Mouse (Mus musculus): ENCODE results near the gene Zp2. TPM values are rescaled to one million over a fixed set of nuclear protein-coding genes. Genes with fewer than 3 reads are reported as not detected.
A peak's percentile ranks its signal among the peaks of the same experiment; 100 is the strongest.

Zp2 gene
- total RNA-seq (2014; rRNA removed): not detected in 2 replicates
- polyA plus RNA-seq (2012; rRNA removed): not detected in 2 replicates

DNA sequence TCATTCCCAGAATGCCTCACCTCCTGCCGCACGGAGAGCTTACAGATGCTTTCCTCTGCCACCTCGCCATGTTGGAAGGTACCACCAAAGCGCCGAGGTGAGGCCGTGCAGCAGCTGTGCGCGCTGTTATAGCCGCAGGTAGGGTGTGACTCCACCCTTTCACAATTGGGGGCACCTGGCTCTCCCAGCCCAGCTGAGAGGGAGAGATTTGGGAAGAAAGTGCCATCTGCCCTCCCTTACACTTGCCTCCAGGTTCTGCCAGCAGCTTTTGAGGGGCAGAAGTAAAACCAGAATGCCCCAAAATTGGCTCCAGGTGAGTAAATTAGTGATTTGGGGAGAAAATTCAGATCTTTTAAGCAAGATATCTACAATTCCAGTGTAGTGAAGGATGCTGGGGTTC is at the start of gene Zp2:
Gene Zp2 (minus strand): TSS at position 101 of the 400 bp plus-strand sequence.
- peaks cover 7% of the 10 kb centered on the region for H3K4me1 ChIP-seq (ENCODE audit: control insufficient read depth, insufficient read depth, low read length)
- no peak for DNase-seq (ENCODE audit: extremely low read depth, low read depth, low spot score)
- H3K79me2 ChIP-seq (ENCODE audit: control insufficient read depth, insufficient read depth, low read length): no peaks in the 10 kb centered on the region
- H3K36me3 ChIP-seq (ENCODE audit: control insufficient read depth, insufficient read depth, low read length): no peaks in the 10 kb centered on the region
- H3K27me3 ChIP-seq (ENCODE audit: control insufficient read depth, insufficient read depth, low read length): no peaks in the 10 kb centered on the region
- no peak within 1 kb of the TSS for H3K27ac ChIP-seq (replicated peaks; ENCODE audit: insufficient read depth, low read depth, low read length)
- TF ChIP-seq CTCF (IDR thresholded peaks at IDR 0.05; ENCODE audit: low read depth, low read length): no peak
- no peak for TF ChIP-seq POLR2A (IDR thresholded peaks at IDR 0.05; ENCODE audit: extremely low read depth, insufficient read depth, low read length)
- 77% methylated on average over 9 of the region's 9 CpGs for WGBS
- H3K4me3 ChIP-seq (ENCODE audit: insufficient read depth, low read depth, low read length): no peak within 1 kb of the TSS
- H3K9ac ChIP-seq (ENCODE audit: low read depth, low read length): no peak within 1 kb of the TSS

DNA sequence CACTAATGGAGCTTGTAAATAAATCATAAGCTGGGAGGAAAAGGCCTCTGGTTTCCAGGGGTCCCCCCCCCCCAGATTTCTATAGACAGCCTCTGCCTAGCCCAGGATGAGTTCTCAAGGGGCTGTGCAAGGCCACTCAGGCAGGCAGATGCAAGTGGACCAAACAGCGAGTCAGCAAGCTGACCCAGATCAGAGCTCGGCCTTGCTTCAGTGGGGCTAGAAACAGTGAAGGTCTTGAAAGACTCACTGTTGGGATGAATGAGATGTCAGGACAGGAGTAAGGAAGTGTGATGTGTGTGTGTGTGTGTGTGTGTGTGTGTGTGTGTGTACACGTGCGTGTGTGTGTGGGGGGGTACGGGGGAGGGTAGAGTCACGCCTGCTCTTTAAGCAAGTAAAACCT is 47.7 kb upstream of the Zp2 start:
- no peak overlapping the region for H3K27ac ChIP-seq (replicated peaks; ENCODE audit: insufficient read depth, low read depth, low read length)
- TF ChIP-seq POLR2A (IDR thresholded peaks at IDR 0.05; ENCODE audit: extremely low read depth, insufficient read depth, low read length): no peak
- TF ChIP-seq CTCF (IDR thresholded peaks at IDR 0.05; ENCODE audit: low read depth, low read length): no peak
- H3K27me3 ChIP-seq (ENCODE audit: control insufficient read depth, insufficient read depth, low read length): no peaks in the 10 kb centered on the region
- H3K79me2 ChIP-seq (ENCODE audit: control insufficient read depth, insufficient read depth, low read length): no peaks in the 10 kb centered on the region
- H3K4me1 ChIP-seq (ENCODE audit: control insufficient read depth, insufficient read depth, low read length): peaks cover 13% of the 10 kb centered on the region
- no peak for DNase-seq (ENCODE audit: extremely low read depth, low read depth, low spot score)
- H3K36me3 ChIP-seq (ENCODE audit: control insufficient read depth, insufficient read depth, low read length): no peaks in the 10 kb centered on the region
- WGBS: 80% methylated on average over 6 of the region's 6 CpGs
- no peak overlapping the region for H3K4me3 ChIP-seq (ENCODE audit: insufficient read depth, low read depth, low read length)
- H3K9ac ChIP-seq (ENCODE audit: low read depth, low read length): no peak overlapping the region

DNA sequence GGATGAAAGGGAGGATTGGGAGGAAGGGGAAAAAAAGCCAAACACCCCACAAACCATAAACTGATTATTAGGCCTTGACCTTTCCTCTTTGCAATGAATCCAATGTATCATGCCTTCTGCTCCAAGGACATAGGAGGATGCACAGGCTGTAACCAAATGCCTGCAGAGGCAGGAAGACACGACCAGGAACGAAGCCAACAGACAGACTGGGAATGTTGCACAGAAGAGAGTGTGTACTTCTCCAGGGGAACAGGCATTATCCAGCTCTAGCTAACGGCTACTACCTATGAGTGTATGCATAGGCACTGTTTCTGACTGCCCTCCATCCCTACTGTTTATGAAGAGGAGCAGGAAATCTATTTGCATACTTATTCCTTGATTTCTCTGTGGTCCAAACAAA is 47.1 kb upstream of the Zp2 start:
- Histone ChIP-seq H3K36me3 (ENCODE audit: control insufficient read depth, insufficient read depth, low read length) (no peaks in the 10 kb centered on the region), H3K27ac (replicated peaks; ENCODE audit: insufficient read depth, low read depth, low read length) (no peak overlapping the region), H3K79me2 (ENCODE audit: control insufficient read depth, insufficient read depth, low read length) (no peaks in the 10 kb centered on the region), H3K4me1 (ENCODE audit: control insufficient read depth, insufficient read depth, low read length) (peaks cover 14% of the 10 kb centered on the region), H3K4me3 (ENCODE audit: insufficient read depth, low read depth, low read length) (no peak overlapping the region), H3K27me3 (ENCODE audit: control insufficient read depth, insufficient read depth, low read length) (no peaks in the 10 kb centered on the region), H3K9ac (ENCODE audit: low read depth, low read length) (no peak overlapping the region)
- no peak for DNase-seq (ENCODE audit: extremely low read depth, low read depth, low spot score)
- no peak for TF ChIP-seq POLR2A (IDR thresholded peaks at IDR 0.05; ENCODE audit: extremely low read depth, insufficient read depth, low read length)
- no peak for TF ChIP-seq CTCF (IDR thresholded peaks at IDR 0.05; ENCODE audit: low read depth, low read length)
- WGBS: 62% methylated on average over 3 of the region's 3 CpGs

DNA sequence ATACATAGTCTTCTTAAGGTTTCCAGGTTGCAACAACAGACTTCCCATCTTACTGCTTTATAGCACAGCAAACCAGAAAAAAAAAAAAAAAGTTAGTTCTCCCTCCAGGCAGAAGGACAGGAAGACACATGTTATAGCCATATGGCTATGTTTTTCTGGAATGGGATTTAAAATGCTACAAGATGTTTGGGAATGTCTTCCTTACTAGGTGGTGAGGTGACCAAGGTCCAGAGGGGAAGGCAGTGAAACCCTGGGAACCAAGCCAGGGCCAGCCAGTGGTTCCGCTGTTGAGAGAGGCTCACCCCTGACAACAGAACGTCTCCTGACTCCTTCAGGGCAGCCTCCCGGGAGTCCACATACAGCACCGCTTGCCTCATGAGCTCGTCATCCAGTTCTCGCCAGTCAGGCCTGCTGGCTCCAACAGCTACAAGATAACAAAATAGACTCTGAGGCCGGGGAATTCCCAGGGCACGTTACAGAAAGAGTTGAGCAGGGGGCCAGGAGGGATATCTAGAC is 45.1 kb upstream of the Zp2 start:
- WGBS: 20% methylated on average over 8 of the region's 8 CpGs
- Histone ChIP-seq H3K27ac (replicated peaks; ENCODE audit: insufficient read depth, low read depth, low read length) (peak overlapping the region; percentile 92), H3K9ac (ENCODE audit: low read depth, low read length) (no peak overlapping the region), H3K4me3 (ENCODE audit: insufficient read depth, low read depth, low read length) (no peak overlapping the region), H3K36me3 (ENCODE audit: control insufficient read depth, insufficient read depth, low read length) (no peaks in the 10 kb centered on the region), H3K4me1 (ENCODE audit: control insufficient read depth, insufficient read depth, low read length) (peaks cover 25% of the 10 kb centered on the region), H3K79me2 (ENCODE audit: control insufficient read depth, insufficient read depth, low read length) (no peaks in the 10 kb centered on the region), H3K27me3 (ENCODE audit: control insufficient read depth, insufficient read depth, low read length) (no peaks in the 10 kb centered on the region)
- TF ChIP-seq CTCF (IDR thresholded peaks at IDR 0.05; ENCODE audit: low read depth, low read length) (no peak), POLR2A (IDR thresholded peaks at IDR 0.05; ENCODE audit: extremely low read depth, insufficient read depth, low read length) (no peak)
- peak; percentile 77 for DNase-seq (ENCODE audit: extremely low read depth, low read depth, low spot score)

DNA sequence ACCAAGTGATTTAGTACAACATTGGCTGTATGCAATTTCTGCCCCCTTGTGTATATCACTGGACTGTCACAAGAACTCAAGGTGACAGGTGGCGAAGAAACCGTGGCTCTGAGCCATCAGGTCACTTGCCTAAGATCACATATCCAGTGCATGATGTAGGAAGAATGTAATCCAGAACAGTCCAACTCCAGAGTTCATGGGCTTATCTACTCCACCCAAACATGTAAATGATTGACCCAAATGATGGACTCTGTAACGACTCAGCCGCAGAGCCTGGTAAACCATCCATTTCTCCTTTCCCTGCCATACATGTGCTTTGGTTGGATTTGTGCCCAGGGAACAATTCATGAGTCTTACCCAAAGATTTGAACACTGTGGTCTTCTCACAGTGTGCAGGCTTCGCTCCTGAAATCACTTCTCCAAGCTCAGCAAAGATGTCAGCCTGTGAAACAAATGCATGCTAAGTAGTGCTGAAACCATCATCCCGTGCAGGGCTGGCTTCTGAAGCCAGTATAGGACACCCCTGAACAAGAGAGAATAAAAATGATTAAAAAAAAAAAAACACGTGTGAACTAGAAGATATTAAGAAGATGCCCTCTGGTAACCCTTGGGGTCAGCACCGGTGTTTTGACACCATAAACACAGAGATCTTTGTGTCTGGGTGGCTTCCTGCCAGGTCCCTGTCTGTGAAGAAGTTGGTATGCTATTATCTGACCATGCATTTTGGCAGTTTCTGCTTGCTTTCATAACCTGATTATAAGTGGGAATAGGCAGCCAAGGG is 44.5 kb upstream of the Zp2 start:
- TF ChIP-seq CTCF (IDR thresholded peaks at IDR 0.05; ENCODE audit: low read depth, low read length) (0 out of 2 replicates have a peak, but pooled peaks have one; percentile 7), POLR2A (IDR thresholded peaks at IDR 0.05; ENCODE audit: extremely low read depth, insufficient read depth, low read length) (no peak)
- no peaks in the 10 kb centered on the region for H3K27me3 ChIP-seq (ENCODE audit: control insufficient read depth, insufficient read depth, low read length)
- H3K4me3 ChIP-seq (ENCODE audit: insufficient read depth, low read depth, low read length): no peak overlapping the region
- 19% methylated on average over 8 of the region's 8 CpGs for WGBS
- DNase-seq (ENCODE audit: extremely low read depth, low read depth, low spot score): peak; percentile 99
- H3K9ac ChIP-seq (ENCODE audit: low read depth, low read length): peak overlapping the region; percentile 33; the same call in 1 of the 2 replicates
- H3K36me3 ChIP-seq (ENCODE audit: control insufficient read depth, insufficient read depth, low read length): no peaks in the 10 kb centered on the region
- no peaks in the 10 kb centered on the region for H3K79me2 ChIP-seq (ENCODE audit: control insufficient read depth, insufficient read depth, low read length)
- H3K27ac ChIP-seq (replicated peaks; ENCODE audit: insufficient read depth, low read depth, low read length): peak overlapping the region; percentile 92
- peaks cover 26% of the 10 kb centered on the region for H3K4me1 ChIP-seq (ENCODE audit: control insufficient read depth, insufficient read depth, low read length)

DNA sequence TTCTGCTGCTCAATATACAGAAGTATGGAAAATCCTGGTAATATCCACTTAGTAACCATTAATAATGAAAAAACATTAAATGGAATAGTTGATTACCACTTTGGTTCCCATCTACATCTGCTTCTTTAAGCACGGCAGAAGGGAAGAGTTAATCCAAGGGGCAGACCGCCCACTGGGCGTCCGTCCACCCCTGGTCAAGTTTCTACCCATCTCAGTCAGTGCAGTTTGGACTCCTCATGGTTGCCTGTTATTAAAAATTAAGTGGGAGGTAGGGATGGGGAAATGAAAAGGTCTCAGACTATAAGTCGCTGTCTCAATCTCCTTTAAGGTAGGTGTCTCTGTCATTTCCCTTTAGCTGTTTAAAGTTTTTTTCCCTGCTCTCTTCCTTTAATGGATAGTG is 43.9 kb upstream of the Zp2 start:
- no peak overlapping the region for H3K4me3 ChIP-seq (ENCODE audit: insufficient read depth, low read depth, low read length)
- H3K27me3 ChIP-seq (ENCODE audit: control insufficient read depth, insufficient read depth, low read length): no peaks in the 10 kb centered on the region
- H3K79me2 ChIP-seq (ENCODE audit: control insufficient read depth, insufficient read depth, low read length): no peaks in the 10 kb centered on the region
- H3K36me3 ChIP-seq (ENCODE audit: control insufficient read depth, insufficient read depth, low read length): peaks cover 5% of the 10 kb centered on the region; the same call in 1 of the 2 replicates
- DNase-seq (ENCODE audit: extremely low read depth, low read depth, low spot score): no peak
- no peak overlapping the region; the same call in 1 of the 2 replicates for H3K9ac ChIP-seq (ENCODE audit: low read depth, low read length)
- H3K4me1 ChIP-seq (ENCODE audit: control insufficient read depth, insufficient read depth, low read length): peaks cover 26% of the 10 kb centered on the region
- H3K27ac ChIP-seq (replicated peaks; ENCODE audit: insufficient read depth, low read depth, low read length): peak overlapping the region; percentile 83
- 51% methylated on average over 5 of the region's 5 CpGs for WGBS
- TF ChIP-seq POLR2A (IDR thresholded peaks at IDR 0.05; ENCODE audit: extremely low read depth, insufficient read depth, low read length) (no peak), CTCF (IDR thresholded peaks at IDR 0.05; ENCODE audit: low read depth, low read length) (no peak)

Data from liver, adult 2 months (tissue).